Mouse (Mus musculus) CD8-positive naive resting alpha-beta T cell, adult 2 months (primary cell): ENCODE measurements around the gene Sh3bp5l.
"Not testable (repeated sequence)": the region's sequence is repeated elsewhere in the genome, so short reads cannot be mapped to it uniquely, and the experiment has no call there.

ENCODE experiments used
- DNase-seq, 2 experiments: peaks; one replicate each; pipeline ENCODE4 v3.0.0; 2022; ENCODE audit warnings: low read depth in 2 of 2, low spot score in 2 of 2

Gene Sh3bp5l

GRCm38 (mm10) chr11:58330276-58331148, at the start of gene Sh3bp5l, which contains the start of gene Zfp672:
Gene Sh3bp5l (plus strand): TSS chr11:58330724.
Gene Zfp672 (minus strand): TSS chr11:58330339.
- peak; percentile 80 to 87 for DNase-seq

GRCm38 (mm10) chr11:58281970-58282496, 48.5 kb upstream of the Sh3bp5l start:
- peak in 1 of 2 experiments; percentile 34 for DNase-seq

- no peak for DNase-seq
Observed at GRCm38 (mm10) chr11:58282518-58282917, 48.0 kb upstream of the Sh3bp5l start.

- DNase-seq: peak in 1 of 2 experiments; percentile 20
Observed at GRCm38 (mm10) chr11:58289992-58290682, 40.4 kb upstream of the Sh3bp5l start.

- DNase-seq: no peak
Observed at GRCm38 (mm10) chr11:58290812-58291211, 39.7 kb upstream of the Sh3bp5l start.

GRCm38 (mm10) chr11:58292791-58293190, 37.7 kb upstream of the Sh3bp5l start:
- no peak for DNase-seq

GRCm38 (mm10) chr11:58297396-58297795, 33.1 kb upstream of the Sh3bp5l start:
- DNase-seq: no peak

GRCm38 (mm10) chr11:58301057-58301456, 29.5 kb upstream of the Sh3bp5l start:
- peak; percentile 69 to 74 for DNase-seq

GRCm38 (mm10) chr11:58301837-58302754, 28.4 kb upstream of the Sh3bp5l start:
- peak; percentile 97 to 99 for DNase-seq

- no peak for DNase-seq
Observed at GRCm38 (mm10) chr11:58302774-58303445, 27.6 kb upstream of the Sh3bp5l start.

- no peak for DNase-seq
Observed at GRCm38 (mm10) chr11:58303594-58303993, 26.9 kb upstream of the Sh3bp5l start.

GRCm38 (mm10) chr11:58305299-58305698, 25.2 kb upstream of the Sh3bp5l start:
- DNase-seq: not testable (repeated sequence)

- peak; percentile 74 to 75 for DNase-seq
Observed at GRCm38 (mm10) chr11:58306860-58307308, 23.6 kb upstream of the Sh3bp5l start, which contains the start of gene Zfp692. Gene Zfp692 (plus strand): TSS chr11:58307069.

GRCm38 (mm10) chr11:58307411-58308080, 23.0 kb upstream of the Sh3bp5l start:
- peak; percentile 53 to 65 for DNase-seq

GRCm38 (mm10) chr11:58308661-58309060, 21.9 kb upstream of the Sh3bp5l start:
- DNase-seq: no peak

GRCm38 (mm10) chr11:58314069-58314468, 16.5 kb upstream of the Sh3bp5l start:
- DNase-seq: no peak

- DNase-seq: no peak
Observed at GRCm38 (mm10) chr11:58315536-58316168, 14.9 kb upstream of the Sh3bp5l start.

- DNase-seq: no peak
Observed at GRCm38 (mm10) chr11:58316344-58316743, 14.2 kb upstream of the Sh3bp5l start.
